Mouse (Mus musculus) megakaryocyte, embryonic 14.5 days (primary cell): Measurements from ENCODE around the gene Stim1.

ENCODE experiments used
- FLI1 ChIP-seq: IDR thresholded peaks from 2 replicates; pipeline ENCODE4 v1.6.1; 2012; ENCODE audit warnings: low read length, inconsistent platforms, mixed read lengths
- GATA1 ChIP-seq: IDR thresholded peaks from 3 replicates; pipeline ENCODE4 v1.6.1; 2012; ENCODE audit warnings: mixed read lengths, low read length, inconsistent platforms, borderline replicate concordance

DNA sequence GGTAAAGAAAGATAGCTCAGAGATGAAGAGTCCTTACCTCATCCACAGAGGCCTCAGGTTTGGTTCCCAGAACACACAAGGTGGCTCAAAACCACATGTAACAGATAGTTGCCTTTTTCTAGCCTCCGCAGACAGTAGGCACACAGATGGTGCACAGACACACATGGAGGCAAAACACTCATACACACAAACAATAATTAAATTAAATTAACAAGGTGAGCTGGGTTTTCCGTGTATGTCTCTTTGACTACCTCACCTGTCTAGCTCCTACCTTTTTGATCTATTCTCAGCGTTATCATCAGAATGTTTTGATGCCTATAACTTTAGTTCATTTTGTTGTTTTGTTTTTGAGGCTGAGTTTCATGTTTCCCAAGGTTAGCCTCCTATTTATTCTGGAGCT lies 11.7 kb upstream of the Stim1 start, which contains the start of gene Rhog:
- TF ChIP-seq GATA1 = no peak
- no peak for TF ChIP-seq FLI1
